Mouse (Mus musculus) right cerebral cortex, postnatal 25 days (tissue): ENCODE results near the gene Timmdc1.
A peak's percentile ranks its signal among the peaks of the same experiment; 100 is the strongest.
"Not testable (repeated sequence)": the region's sequence is repeated elsewhere in the genome, so short reads cannot be mapped to it uniquely, and the experiment has no call there.

Source experiments
- DNase-seq: peaks from one replicate; pipeline ENCODE4 v3.0.0; 2022

The Timmdc1 gene

GRCm38 (mm10) chr16:38496604-38497140, 25.8 kb downstream of the Timmdc1 start:
- no peak for DNase-seq

- DNase-seq: no peak
Observed at GRCm38 (mm10) chr16:38493890-38494289, 28.6 kb downstream of the Timmdc1 start.

GRCm38 (mm10) chr16:38492551-38492950, 29.9 kb downstream of the Timmdc1 start:
- DNase-seq: no peak

- DNase-seq: no peak
Observed at GRCm38 (mm10) chr16:38483582-38484309, 38.7 kb downstream of the Timmdc1 start.

GRCm38 (mm10) chr16:38482780-38483562, 39.5 kb downstream of the Timmdc1 start:
- no peak for DNase-seq

GRCm38 (mm10) chr16:38481327-38481726, 41.1 kb downstream of the Timmdc1 start:
- no peak for DNase-seq

- no peak for DNase-seq
Observed at GRCm38 (mm10) chr16:38478296-38478695, 44.2 kb downstream of the Timmdc1 start.

GRCm38 (mm10) chr16:38477241-38477608, 45.2 kb downstream of the Timmdc1 start:
- not testable (repeated sequence) for DNase-seq

GRCm38 (mm10) chr16:38476312-38477240, 45.9 kb downstream of the Timmdc1 start:
- peak; percentile 42 for DNase-seq

GRCm38 (mm10) chr16:38475681-38476311, 46.7 kb downstream of the Timmdc1 start:
- DNase-seq: no peak

- no peak for DNase-seq
Observed at GRCm38 (mm10) chr16:38474677-38475286, 47.7 kb downstream of the Timmdc1 start.

GRCm38 (mm10) chr16:38473661-38474060, 48.8 kb downstream of the Timmdc1 start:
- DNase-seq: no peak

- DNase-seq: no peak
Observed at GRCm38 (mm10) chr16:38472507-38472873, 50.0 kb downstream of the Timmdc1 start.

- DNase-seq: no peak
Observed at GRCm38 (mm10) chr16:38471697-38472506, 50.6 kb downstream of the Timmdc1 start.

GRCm38 (mm10) chr16:38469437-38469836, 53.0 kb downstream of the Timmdc1 start:
- no peak for DNase-seq

- no peak for DNase-seq
Observed at GRCm38 (mm10) chr16:38468706-38469018, 53.8 kb downstream of the Timmdc1 start.

- no peak for DNase-seq
Observed at GRCm38 (mm10) chr16:38467917-38468705, 54.4 kb downstream of the Timmdc1 start.

- DNase-seq: no peak
Observed at GRCm38 (mm10) chr16:38467091-38467916, 55.2 kb downstream of the Timmdc1 start.

- DNase-seq: no peak
Observed at GRCm38 (mm10) chr16:38466089-38466488, 56.4 kb downstream of the Timmdc1 start.
